Mouse (Mus musculus) spleen, adult 2 months (tissue): Measurements from ENCODE around the gene Xaf1. TPM values are rescaled to one million over a fixed set of nuclear protein-coding genes. Genes with fewer than 3 reads are reported as not detected.

Source experiments
- DNase-seq, 2 experiments: peaks; one replicate each; pipeline versions ENCODE4 v3.0.0 to v3.0.0-alpha.2; 2012 to 2021; ENCODE audit warnings: low spot score in 2 of 2, low read depth in 1 of 2
- H3K27ac ChIP-seq: fragments of 200-500 bp; 2 replicates; pipeline ENCODE4 v1.5.1; 2012; ENCODE audit warnings: low read length, inconsistent platforms; ENCODE audit not compliant: insufficient read depth
- H3K27me3 ChIP-seq: fragments of 200-500 bp; 2 replicates; pipeline ENCODE4 v1.6.1; 2012; ENCODE audit warnings: mild to moderate bottlenecking, moderate library complexity, low read length, inconsistent platforms; ENCODE audit not compliant: control insufficient read depth, insufficient read depth
- H3K36me3 ChIP-seq: fragments of 200-500 bp; 2 replicates; pipeline ENCODE4 v1.6.1; 2012; ENCODE audit warnings: mild to moderate bottlenecking, low read length, inconsistent platforms; ENCODE audit not compliant: control insufficient read depth, insufficient read depth
- H3K4me1 ChIP-seq: fragments of 200-500 bp; 2 replicates; pipeline ENCODE4 v1.6.1; 2011; ENCODE audit warnings: inconsistent platforms; ENCODE audit not compliant: control insufficient read depth, insufficient read depth, insufficient read length
- H3K4me3 ChIP-seq: fragments of 200-500 bp; 2 replicates; pipeline ENCODE4 v1.5.1; 2011; ENCODE audit warnings: mild to moderate bottlenecking, inconsistent platforms; ENCODE audit not compliant: insufficient read depth, insufficient read length; ENCODE audit errors: extremely low read depth
- CTCF ChIP-seq: fragments of 200-500 bp; IDR thresholded peaks from 2 replicates; pipeline ENCODE4 v1.5.1; 2011; ENCODE audit warnings: mild to moderate bottlenecking, inconsistent platforms; ENCODE audit not compliant: insufficient read depth, insufficient read length, insufficient replicate concordance; ENCODE audit errors: extremely low read depth
- POLR2A ChIP-seq: fragments of 200-500 bp; IDR thresholded peaks from 2 replicates; pipeline ENCODE4 v1.6.1; 2011; ENCODE audit warnings: low read depth, low read length, inconsistent platforms
- WGBS: fragments of 180-500 bp; shearing (Covaris S2); methylation state at CpG from one replicate; pipeline ENCODE4 v1.1.7; 2018; 5-methylcytosine and 5-hydroxymethylcytosine counted together
- polyA plus RNA-seq: library from polyadenylated mRNA; depleted of rRNA; stranded (reverse); fragments of >200 nt; gene quantifications from 2 replicates; pipeline ENCODE4 v1.2.3, GENCODE M21; 2012

Xaf1 gene
- polyA plus RNA-seq, 1 experiment, result 22.3 TPM

- DNase-seq, result no peak
- Histone ChIP-seq H3K4me1 (no peaks in the 10 kb centered on the region), H3K27ac (no peak overlapping the region), H3K27me3 (no peaks in the 10 kb centered on the region), H3K36me3 (no peaks in the 10 kb centered on the region), H3K4me3 (no peak overlapping the region)
- WGBS, result 66% methylated on average over 3 of the region's 3 CpGs
- TF ChIP-seq CTCF (no peak), POLR2A (no peak)
These were observed 28.1 kb upstream of the Xaf1 start for GRCm38 (mm10) chr11:72273341-72273740.

DNA sequence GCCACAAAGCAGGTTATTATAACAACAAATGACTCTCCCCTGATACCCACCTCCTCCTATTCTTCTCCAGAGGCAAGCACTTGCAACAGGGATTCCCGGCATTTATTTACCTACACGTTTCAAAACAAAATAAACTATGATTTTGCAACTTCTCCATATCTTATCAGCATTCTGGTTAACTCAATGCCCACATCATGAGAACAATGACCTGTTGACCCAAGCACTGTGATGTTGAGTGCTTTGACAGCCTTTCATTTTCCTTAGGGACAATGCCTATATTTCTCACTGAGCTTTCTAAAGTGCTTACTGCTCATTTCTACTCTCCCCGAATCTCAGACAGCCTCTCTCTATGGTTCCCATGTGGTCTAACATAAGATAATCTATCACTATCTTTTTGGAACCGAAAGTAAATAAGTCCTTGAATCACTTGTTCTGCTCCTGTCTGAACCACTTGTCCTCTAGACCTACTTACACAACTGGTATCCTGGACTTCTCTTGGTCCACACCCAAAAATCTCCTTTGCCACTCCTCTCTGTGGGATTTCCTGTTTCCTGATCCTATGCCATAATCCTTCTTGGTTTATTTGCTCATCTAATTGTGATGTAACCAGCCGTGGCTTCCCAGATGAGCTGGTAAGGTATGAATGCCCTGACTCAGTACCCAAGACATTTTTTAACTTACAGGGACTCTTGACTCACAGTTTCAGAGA lies 20.1 kb upstream of the Xaf1 start:
- no peak for DNase-seq
- no peak overlapping the region for H3K27ac ChIP-seq
- no peaks in the 10 kb centered on the region for H3K4me1 ChIP-seq
- H3K36me3 ChIP-seq, result no peaks in the 10 kb centered on the region
- peaks cover 2% of the 10 kb centered on the region; the same call in 1 of the 2 replicates for H3K27me3 ChIP-seq
- TF ChIP-seq POLR2A (no peak), CTCF (no peak)
- H3K4me3 ChIP-seq, result no peak overlapping the region
- WGBS, result 82% methylated on average over 5 of the region's 5 CpGs

- Histone ChIP-seq H3K27me3 (peaks cover 2% of the 10 kb centered on the region; the same call in 1 of the 2 replicates), H3K4me1 (no peaks in the 10 kb centered on the region), H3K27ac (no peak overlapping the region), H3K36me3 (no peaks in the 10 kb centered on the region), H3K4me3 (no peak overlapping the region)
- WGBS, result 70% methylated on average over 5 of the region's 5 CpGs
- TF ChIP-seq POLR2A, result no peak
- no peak for TF ChIP-seq CTCF
- DNase-seq, result no peak
These were observed 19.5 kb upstream of the Xaf1 start for GRCm38 (mm10) chr11:72281852-72282400.

GRCm38 (mm10) chr11:72283486-72284224 lies 17.8 kb upstream of the Xaf1 start:
- Histone ChIP-seq H3K4me3 (no peak overlapping the region), H3K36me3 (no peaks in the 10 kb centered on the region), H3K27me3 (peaks cover 2% of the 10 kb centered on the region; the same call in 1 of the 2 replicates), H3K27ac (no peak overlapping the region), H3K4me1 (no peaks in the 10 kb centered on the region)
- DNase-seq, result no peak
- 93% methylated on average over 16 of the region's 16 CpGs for WGBS
- TF ChIP-seq POLR2A (no peak), CTCF (no peak)

- no peak overlapping the region for H3K27ac ChIP-seq
- no peak for TF ChIP-seq CTCF
- no peak for TF ChIP-seq POLR2A
- peaks cover 2% of the 10 kb centered on the region; the same call in 1 of the 2 replicates for H3K27me3 ChIP-seq
- no peak for DNase-seq
- no peaks in the 10 kb centered on the region for H3K4me1 ChIP-seq
- 80% methylated on average over 14 of the region's 14 CpGs for WGBS
- H3K4me3 ChIP-seq, result no peak overlapping the region
- H3K36me3 ChIP-seq, result no peaks in the 10 kb centered on the region
These were observed 16.8 kb upstream of the Xaf1 start for GRCm38 (mm10) chr11:72284532-72285182.

DNA sequence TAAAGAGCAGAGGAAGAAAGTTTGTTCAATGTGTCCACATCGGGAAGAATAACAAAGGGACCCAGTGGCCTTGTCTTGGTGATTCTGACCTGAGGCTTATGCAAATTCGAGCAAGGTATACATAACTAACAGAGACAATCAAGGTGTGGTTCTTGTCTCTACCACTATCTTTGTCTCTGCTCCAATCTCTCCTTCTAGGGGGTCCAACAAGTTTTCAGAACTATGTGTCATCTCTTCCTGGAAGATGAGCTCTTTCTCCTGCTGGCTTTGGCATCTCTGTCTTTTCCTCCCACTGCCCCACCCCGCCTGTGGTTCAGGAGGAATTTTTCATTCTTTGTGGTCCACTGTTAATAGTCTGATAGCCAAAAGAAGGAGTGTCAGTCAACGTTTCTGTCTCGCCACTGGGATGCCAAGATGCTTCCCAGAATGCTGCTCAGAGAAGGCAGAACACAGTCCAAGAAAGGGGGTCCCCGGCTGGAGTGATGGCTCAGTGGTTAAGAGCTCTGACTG lies 15.4 kb upstream of the Xaf1 start:
- WGBS, result 73% methylated on average over 6 of the region's 6 CpGs

More for the DNA sequence above, 15.4 kb upstream of the Xaf1 start:
- Histone ChIP-seq H3K4me1 (no peaks in the 10 kb centered on the region), H3K27ac (no peak overlapping the region), H3K4me3 (no peak overlapping the region), H3K27me3 (peaks cover 2% of the 10 kb centered on the region; the same call in 1 of the 2 replicates), H3K36me3 (no peaks in the 10 kb centered on the region)
- no peak for DNase-seq
- TF ChIP-seq POLR2A (no peak), CTCF (no peak)
